Mouse (Mus musculus) liver, adult 2 months (tissue): ENCODE measurements around the gene Spata25. TPM values are rescaled to one million over a fixed set of nuclear protein-coding genes. Genes with fewer than 3 reads are reported as not detected.
A peak's percentile ranks its signal among the peaks of the same experiment; 100 is the strongest.
"Not testable (repeated sequence)": the region's sequence is repeated elsewhere in the genome, so short reads cannot be mapped to it uniquely, and the experiment has no call there.

Experiments used
- DNase-seq: peaks from one replicate; pipeline ENCODE4 v3.0.0-alpha.2; 2011; ENCODE audit warnings: low read depth, low spot score; ENCODE audit errors: extremely low read depth
- H3K27ac ChIP-seq: fragments of 200-500 bp; replicated peaks from 2 replicates; pipeline ENCODE4 v1.5.1; 2012; ENCODE audit warnings: low read depth, mild to moderate bottlenecking, control low read depth, inconsistent platforms, low read length; ENCODE audit not compliant: insufficient read depth
- H3K27me3 ChIP-seq: fragments of 200-500 bp; 2 replicates; pipeline ENCODE4 v1.6.1; 2012; ENCODE audit warnings: mild to moderate bottlenecking, moderate library complexity, low read length, inconsistent platforms; ENCODE audit not compliant: control insufficient read depth, insufficient read depth
- H3K36me3 ChIP-seq: fragments of 200-500 bp; 2 replicates; pipeline ENCODE4 v1.6.1; 2012; ENCODE audit warnings: low read length, inconsistent platforms; ENCODE audit not compliant: control insufficient read depth, insufficient read depth
- H3K4me1 ChIP-seq: fragments of 200-500 bp; 2 replicates; pipeline ENCODE4 v1.6.1; 2011; ENCODE audit warnings: low read length; ENCODE audit not compliant: control insufficient read depth, insufficient read depth
- H3K4me3 ChIP-seq: fragments of 200-500 bp; 2 replicates; pipeline ENCODE4 v1.5.1; 2011; ENCODE audit warnings: low read depth, mild to moderate bottlenecking, control low read depth, low read length, moderate library complexity; ENCODE audit not compliant: insufficient read depth
- H3K79me2 ChIP-seq: fragments of 200-500 bp; 2 replicates; pipeline ENCODE4 v1.6.1; 2012; ENCODE audit warnings: inconsistent platforms, mild to moderate bottlenecking, low read length, moderate library complexity; ENCODE audit not compliant: control insufficient read depth, insufficient read depth
- H3K9ac ChIP-seq: fragments of 200-500 bp; 2 replicates; pipeline ENCODE4 v1.6.1; 2012; ENCODE audit warnings: low read depth, mild to moderate bottlenecking, control low read depth, inconsistent platforms, low read length
- CTCF ChIP-seq: fragments of 200-500 bp; IDR thresholded peaks from 2 replicates; pipeline ENCODE4 v1.5.1; 2011; ENCODE audit warnings: low read depth, low read length, control low read depth
- POLR2A ChIP-seq: fragments of 200-500 bp; IDR thresholded peaks from 2 replicates; pipeline ENCODE4 v1.6.1; 2011; ENCODE audit warnings: low read length, control low read depth; ENCODE audit not compliant: insufficient read depth; ENCODE audit errors: extremely low read depth
- WGBS: fragments of 180-500 bp; shearing (Covaris S2); methylation state at CpG from one replicate; pipeline ENCODE4 v1.1.7; 2018; 5-methylcytosine and 5-hydroxymethylcytosine counted together
- polyA plus RNA-seq: library from polyadenylated mRNA; depleted of rRNA; stranded (reverse); fragments of >200 nt; gene quantifications from 2 replicates; pipeline ENCODE4 v1.2.3, GENCODE M21; 2012
- total RNA-seq: library from RNA; depleted of rRNA; stranded (reverse); fragments of >200 nt; gene quantifications from 2 replicates; pipeline ENCODE4 v1.2.3, GENCODE M21; 2014

The Spata25 gene
- total and polyA plus RNA-seq, 2 experiments, result 0.18 TPM; not detected in 1

- H3K9ac ChIP-seq, result no peak overlapping the region
- H3K79me2 ChIP-seq, result peaks cover 10% of the 10 kb centered on the region; the same call in 1 of the 2 replicates
- H3K27me3 ChIP-seq, result no peaks in the 10 kb centered on the region
- no peak for DNase-seq
- H3K4me1 ChIP-seq, result peaks cover 9% of the 10 kb centered on the region
- no peak overlapping the region for H3K27ac ChIP-seq
- TF ChIP-seq CTCF (no peak), POLR2A (no peak)
- peaks cover 13% of the 10 kb centered on the region for H3K36me3 ChIP-seq
- H3K4me3 ChIP-seq, result no peak overlapping the region
- WGBS, result 82% methylated on average over 13 of the region's 13 CpGs
Observed at GRCm38 (mm10) chr2:164800252-164801004, 27.9 kb downstream of the Spata25 start.

GRCm38 (mm10) chr2:164798554-164798953 is 29.8 kb downstream of the Spata25 start:
- 62% methylated on average over 6 of the region's 6 CpGs for WGBS
- H3K36me3 ChIP-seq, result peaks cover 16% of the 10 kb centered on the region

DNA sequence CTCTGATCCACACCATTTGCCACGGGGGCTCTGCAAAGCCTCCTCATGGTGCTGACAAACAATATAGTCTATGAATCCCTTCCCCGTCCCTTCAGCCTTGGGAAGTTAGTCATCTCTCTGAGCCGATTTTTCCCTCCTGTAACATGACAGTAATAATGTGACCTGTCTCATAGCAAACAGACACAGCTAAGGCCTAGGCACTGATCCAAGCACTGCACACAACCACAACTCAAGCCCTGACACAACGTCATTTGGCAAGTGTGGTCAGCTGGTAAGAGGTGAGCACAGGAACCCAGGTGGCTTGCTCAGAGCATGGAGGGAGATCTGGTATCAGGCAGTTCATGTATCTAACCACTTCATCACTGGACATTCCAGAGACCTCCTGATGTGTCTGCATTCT is 32.5 kb downstream of the Spata25 start:
- no peaks in the 10 kb centered on the region for H3K27me3 ChIP-seq
- no peak overlapping the region for H3K4me3 ChIP-seq
- no peak for TF ChIP-seq POLR2A
- no peak for TF ChIP-seq CTCF
- H3K27ac ChIP-seq, result no peak overlapping the region
- H3K79me2 ChIP-seq, result no peaks in the 10 kb centered on the region
- no peak for DNase-seq
- 70% methylated on average over 4 of the region's 4 CpGs for WGBS
- peaks cover 20% of the 10 kb centered on the region for H3K36me3 ChIP-seq
- no peak overlapping the region for H3K9ac ChIP-seq
- H3K4me1 ChIP-seq, result peaks cover 12% of the 10 kb centered on the region

More at GRCm38 (mm10) chr2:164798554-164798953, 29.8 kb downstream of the Spata25 start:
- H3K9ac ChIP-seq, H3K27ac ChIP-seq, H3K4me3 ChIP-seq, H3K4me1 ChIP-seq, H3K79me2 ChIP-seq, H3K27me3 ChIP-seq: not testable (repeated sequence)
- peak; percentile 47 for DNase-seq

DNA sequence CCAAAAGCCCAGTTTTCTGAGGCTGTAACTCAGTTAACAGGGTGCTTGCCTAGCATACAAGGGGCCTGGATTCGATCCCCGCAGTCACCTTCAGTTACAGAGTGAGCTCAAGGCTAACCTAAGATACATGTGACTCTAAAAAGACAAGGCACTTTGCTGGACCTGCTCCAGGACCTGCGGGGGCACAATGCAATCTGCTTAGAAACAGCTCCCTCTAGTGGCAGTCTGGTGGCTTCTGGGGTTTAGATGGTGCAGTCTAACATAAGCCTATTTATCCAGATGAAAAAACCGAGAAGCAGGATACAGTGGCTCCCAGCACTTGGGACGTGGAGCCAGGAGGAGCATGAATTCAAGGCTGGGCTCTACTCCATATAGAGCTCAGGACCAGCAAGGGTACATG is 34.0 kb downstream of the Spata25 start:
- Histone ChIP-seq H3K36me3 (peaks cover 20% of the 10 kb centered on the region), H3K27ac (no peak overlapping the region), H3K27me3 (no peaks in the 10 kb centered on the region), H3K4me1 (peaks cover 13% of the 10 kb centered on the region), H3K4me3 (no peak overlapping the region), H3K9ac (no peak overlapping the region), H3K79me2 (no peaks in the 10 kb centered on the region)
- TF ChIP-seq CTCF (peak; percentile 90), POLR2A (no peak)
- DNase-seq, result peak; percentile 79
- WGBS, result 15% methylated on average over 5 of the region's 5 CpGs

- DNase-seq, result no peak
- no peak overlapping the region for H3K4me3 ChIP-seq
- 94% methylated on average over 2 of the region's 2 CpGs for WGBS
- TF ChIP-seq POLR2A, result no peak
- no peak for TF ChIP-seq CTCF
- no peak overlapping the region for H3K27ac ChIP-seq
- H3K9ac ChIP-seq, result no peak overlapping the region
- H3K27me3 ChIP-seq, result no peaks in the 10 kb centered on the region
- peaks cover 20% of the 10 kb centered on the region for H3K36me3 ChIP-seq
- H3K79me2 ChIP-seq, result no peaks in the 10 kb centered on the region
- H3K4me1 ChIP-seq, result peaks cover 13% of the 10 kb centered on the region
Observed at GRCm38 (mm10) chr2:164793772-164794171, 34.6 kb downstream of the Spata25 start.

- peak; percentile 38 for DNase-seq
- peaks cover 13% of the 10 kb centered on the region for H3K4me1 ChIP-seq
- no peaks in the 10 kb centered on the region for H3K27me3 ChIP-seq
- no peak overlapping the region for H3K4me3 ChIP-seq
- no peaks in the 10 kb centered on the region for H3K79me2 ChIP-seq
- WGBS, result 22% methylated on average over 3 of the region's 3 CpGs
- TF ChIP-seq POLR2A (no peak), CTCF (peak; percentile 64; the same call in 1 of the 2 replicates)
- H3K36me3 ChIP-seq, result peaks cover 20% of the 10 kb centered on the region
- H3K27ac ChIP-seq, result no peak overlapping the region
- no peak overlapping the region for H3K9ac ChIP-seq
Observed at GRCm38 (mm10) chr2:164793236-164793635, 35.1 kb downstream of the Spata25 start.
